Mouse (Mus musculus) ES-E14 (cell line): ENCODE data around the gene Mmp7. TPM values are rescaled to one million over a fixed set of nuclear protein-coding genes. Genes with fewer than 3 reads are reported as not detected.

ENCODE experiments used
- DNase-seq: peaks from one replicate; pipeline ENCODE4 v3.0.0-alpha.2; 2013; ENCODE audit warnings: low read depth, low spot score
- H3K27ac ChIP-seq: 2 replicates; pipeline ENCODE4 v1.5.1; 2012; ENCODE audit warnings: low read depth, mild to moderate bottlenecking, low read length, moderate library complexity, mixed read lengths; ENCODE audit not compliant: poor library complexity, insufficient read depth, severe bottlenecking
- H3K36me3 ChIP-seq: 2 replicates; pipeline ENCODE4 v1.6.1; 2012; ENCODE audit warnings: mild to moderate bottlenecking, low read length, moderate library complexity, mixed read lengths; ENCODE audit not compliant: control insufficient read depth, poor library complexity, insufficient read depth, severe bottlenecking
- H3K4me1 ChIP-seq, 2 experiments: fragments of 150-350 bp in 1 of 2; sonication (generic) in 1 of 2; 2 replicates each; pipeline ENCODE4 v1.6.1; 2012; ENCODE audit warnings: low read length in 2 of 2, mild to moderate bottlenecking in 1 of 2, mixed read lengths in 1 of 2; ENCODE audit not compliant: control insufficient read depth in 2 of 2, insufficient read depth in 2 of 2, poor library complexity in 1 of 2
- H3K4me3 ChIP-seq, 2 experiments: fragments of 150-350 bp in 1 of 2; sonication (generic) in 1 of 2; 2 replicates each; pipeline ENCODE4 v1.5.1; 2012; ENCODE audit warnings: low read length in 2 of 2, low read depth in 1 of 2, mild to moderate bottlenecking in 1 of 2, mixed read lengths in 1 of 2; ENCODE audit not compliant: insufficient read depth in 1 of 2, poor library complexity in 1 of 2, severe bottlenecking in 1 of 2
- H3K9ac ChIP-seq: 2 replicates; pipeline ENCODE4 v1.6.1; 2012; ENCODE audit warnings: low read depth, mild to moderate bottlenecking, low read length, mixed read lengths; ENCODE audit not compliant: poor library complexity, insufficient read depth, severe bottlenecking
- H3K9me3 ChIP-seq: fragments of 150-350 bp; sonication (generic); 2 replicates; pipeline ENCODE4 v1.6.1; 2012; ENCODE audit warnings: low read depth, mild to moderate bottlenecking, low read length; ENCODE audit not compliant: control insufficient read depth, insufficient read depth
- CHD2 ChIP-seq: IDR thresholded peaks from 2 replicates; pipeline ENCODE4 v1.6.1; 2014; ENCODE audit warnings: mild to moderate bottlenecking, low read depth, low read length, inconsistent platforms
- HCFC1 ChIP-seq: IDR thresholded peaks from 2 replicates; pipeline ENCODE4 v1.6.1; 2012; ENCODE audit warnings: low read length, inconsistent platforms, borderline replicate concordance; ENCODE audit not compliant: insufficient read depth
- MAFK ChIP-seq: IDR thresholded peaks from 2 replicates; pipeline ENCODE4 v1.6.1; 2014; ENCODE audit warnings: mild to moderate bottlenecking, low read depth, low read length, inconsistent platforms; ENCODE audit not compliant: insufficient read depth
- ZC3H11A ChIP-seq: IDR thresholded peaks from 2 replicates; pipeline ENCODE4 v1.6.1; 2012; ENCODE audit warnings: low read depth, mild to moderate bottlenecking, inconsistent platforms, low read length, borderline replicate concordance
- ZNF384 ChIP-seq: IDR thresholded peaks from 2 replicates; pipeline ENCODE4 v1.6.1; 2012; ENCODE audit warnings: low read depth, low read length, inconsistent platforms
- in situ Hi-C, 2 experiments: fragments of 600-800 bp; cut with MboI; formaldehyde crosslinking; loops; one replicate each; pipeline ENCODE4 v1.15.1; 2025; ENCODE audit warnings: low sequenced_read_pairs in 2 of 2, inconsistent platforms in 1 of 2; ENCODE audit not compliant: unreplicated experiment in 2 of 2
- total RNA-seq: library from RNA; depleted of rRNA; stranded (reverse); fragments of 300-350 nt; gene quantifications from 2 replicates; pipeline ENCODE4 v1.2.3, GENCODE M21; 2012

Gene Mmp7
- total RNA-seq, 1 experiment: not detected

GRCm38 (mm10) chr9:7695646-7696045, 3.8 kb downstream of the Mmp7 start:
- TF ChIP-seq ZC3H11A: no peak
- no peak for TF ChIP-seq ZNF384
- TF ChIP-seq MAFK: no peak
- TF ChIP-seq CHD2: no peak
- no peak for TF ChIP-seq HCFC1

GRCm38 (mm10) chr9:7708698-7709097, 16.8 kb downstream of the Mmp7 start:
- no peak overlapping the region for H3K4me3 ChIP-seq
- no peak overlapping the region for H3K27ac ChIP-seq
- TF ChIP-seq ZNF384: no peak
- TF ChIP-seq MAFK: no peak
- TF ChIP-seq HCFC1: no peak
- TF ChIP-seq ZC3H11A: no peak
- no peak for TF ChIP-seq CHD2
- DNase-seq: no peak
- no peaks in the 10 kb centered on the region for H3K9me3 ChIP-seq
- no peak overlapping the region for H3K9ac ChIP-seq
- H3K36me3 ChIP-seq: no peaks in the 10 kb centered on the region
- 0 out of 4 replicates have a peak, but pooled peaks cover 0 to 2% of the 10 kb centered on the region in 2 experiments for H3K4me1 ChIP-seq
- in situ Hi-C loops: loop anchor here in 1 of 2 experiments (25.0 kb wide), 1 partner anchor 479 kb away; no protein-coding TSS in a partner anchor

More at GRCm38 (mm10) chr9:7695646-7696045, 3.8 kb downstream of the Mmp7 start:
- H3K9me3 ChIP-seq: no peaks in the 10 kb centered on the region
- no peaks in the 10 kb centered on the region for H3K36me3 ChIP-seq
- DNase-seq: no peak
- no peak overlapping the region for H3K27ac ChIP-seq
- no peak overlapping the region for H3K4me3 ChIP-seq
- no peaks in the 10 kb centered on the region for H3K4me1 ChIP-seq
- in situ Hi-C loops: no loop called here
- no peak overlapping the region for H3K9ac ChIP-seq

GRCm38 (mm10) chr9:7711196-7711595, 19.3 kb downstream of the Mmp7 start:
- H3K4me1 ChIP-seq: 0 out of 4 replicates have a peak, but pooled peaks cover 0 to 2% of the 10 kb centered on the region in 2 experiments
- H3K36me3 ChIP-seq: no peaks in the 10 kb centered on the region
- in situ Hi-C loops: loop anchor here (5.0 to 25.0 kb wide), 3 partner anchors 141 to 476 kb away; no protein-coding TSS in a partner anchor
- no peak overlapping the region for H3K27ac ChIP-seq
- no peaks in the 10 kb centered on the region for H3K9me3 ChIP-seq
- TF ChIP-seq ZNF384: no peak
- TF ChIP-seq ZC3H11A: no peak
- TF ChIP-seq CHD2: no peak
- no peak for TF ChIP-seq MAFK
- TF ChIP-seq HCFC1: no peak
- H3K9ac ChIP-seq: no peak overlapping the region
- DNase-seq: no peak
- no peak overlapping the region for H3K4me3 ChIP-seq

GRCm38 (mm10) chr9:7714062-7714907, 22.4 kb downstream of the Mmp7 start:
- no peak overlapping the region for H3K4me3 ChIP-seq
- 0 out of 4 replicates have a peak, but pooled peaks cover 0 to 2% of the 10 kb centered on the region in 2 experiments for H3K4me1 ChIP-seq
- no peak overlapping the region for H3K27ac ChIP-seq
- no peaks in the 10 kb centered on the region for H3K36me3 ChIP-seq
- in situ Hi-C loops: loop anchor here (5.0 to 25.0 kb wide), 3 partner anchors 138 to 473 kb away; no protein-coding TSS in a partner anchor
- no peak overlapping the region for H3K9ac ChIP-seq
- DNase-seq: peak; percentile 52
- TF ChIP-seq ZC3H11A (peak; percentile 87), MAFK (no peak), CHD2 (no peak), HCFC1 (no peak), ZNF384 (no peak)
- H3K9me3 ChIP-seq: no peaks in the 10 kb centered on the region
